Mouse (Mus musculus) duodenum, adult 2 months (tissue): ENCODE measurements around the gene Mfn2. TPM values are rescaled to one million over a fixed set of nuclear protein-coding genes. Genes with fewer than 3 reads are reported as not detected.

Source experiments
- polyA plus RNA-seq: library from polyadenylated mRNA; depleted of rRNA; stranded (reverse); fragments of >200 nt; gene quantifications from 2 replicates; pipeline ENCODE4 v1.2.3, GENCODE M21; 2012; ENCODE audit warnings: low replicate concordance; rRNA removed

Gene Mfn2
- 47.4 and 55.3 TPM in 2 replicates for polyA plus RNA-seq

GRCm38 (mm10) chr4:147904313-147905089, at the start of gene Mfn2:
Gene Mfn2, minus strand, starts transcription at chr4:147904704.

GRCm38 (mm10) chr4:147940576-147941044, 36.1 kb upstream of the Mfn2 start, which contains the start of gene 2510039O18Rik:
Gene 2510039O18Rik, plus strand, starts transcription at chr4:147940895.

GRCm38 (mm10) chr4:147936331-147936954, 31.9 kb upstream of the Mfn2 start, which contains the start of gene Plod1:
Gene Plod1, minus strand, starts transcription at chr4:147936767.

GRCm38 (mm10) chr4:147868450-147869031, 36.0 kb downstream of the Mfn2 start, which contains the start of the genes Miip and Fv1:
Gene Miip, minus strand, starts transcription at chr4:147868816.
Gene Fv1, plus strand, starts transcription at chr4:147868979.

GRCm38 (mm10) chr4:147847614-147848583, 56.6 kb downstream of the Mfn2 start, which contains the start of gene Zfp933:
Gene Zfp933, minus strand, starts transcription at chr4:147848366.

Other genes with a start within 250 kb of the Mfn2 start
- gene Zfp534, start 202.2 kb downstream of the Mfn2 start, polyA plus RNA-seq: not detected in 2 replicates
- gene Zfp984, start 94.9 kb downstream of the Mfn2 start, polyA plus RNA-seq: 0.05 TPM in 1 of 2 replicates, not detected in the other
- gene Zfp933, start 56.3 kb downstream of the Mfn2 start, polyA plus RNA-seq: 0.06 and 0.15 TPM in 2 replicates
- 40.1 and 76.6 TPM in 2 replicates for gene Miip, start 35.9 kb downstream of the Mfn2 start, polyA plus RNA-seq
- 0.12 and 0.21 TPM in 2 replicates for gene Fv1, start 35.7 kb downstream of the Mfn2 start, polyA plus RNA-seq
- 12.4 and 13.9 TPM in 2 replicates for gene Plod1, start 32.1 kb upstream of the Mfn2 start, polyA plus RNA-seq
- 118 and 193 TPM in 2 replicates for gene 2510039O18Rik, start 36.2 kb upstream of the Mfn2 start, polyA plus RNA-seq
- not detected in 2 replicates for gene Nppb, start 81.1 kb upstream of the Mfn2 start, polyA plus RNA-seq
- not detected in 2 replicates for gene Nppa, start 96.0 kb upstream of the Mfn2 start, polyA plus RNA-seq
- gene Clcn6, start 134.1 kb upstream of the Mfn2 start, polyA plus RNA-seq: 2.5 TPM in 2 replicates
- 4.0 and 7.1 TPM in 2 replicates for gene Mthfr, start 134.4 kb upstream of the Mfn2 start, polyA plus RNA-seq
- 17.5 and 26.5 TPM in 2 replicates for gene Agtrap, start 183.3 kb upstream of the Mfn2 start, polyA plus RNA-seq
- gene Mad2l2, start 225.7 kb upstream of the Mfn2 start, polyA plus RNA-seq: 12.9 and 14.4 TPM in 2 replicates
- 0.08 TPM in 1 of 2 replicates, not detected in the other for gene Draxin, start 226.0 kb upstream of the Mfn2 start, polyA plus RNA-seq
- 32.2 and 64.6 TPM in 2 replicates for gene Fbxo6, start 247.4 kb upstream of the Mfn2 start, polyA plus RNA-seq